Mouse (Mus musculus): Measurements from ENCODE around the gene Lingo1. TPM values are rescaled to one million over a fixed set of nuclear protein-coding genes. Genes with fewer than 3 reads are reported as not detected.

Gene Lingo1
- total RNA-seq (2014; fragmentation: Nextera tagmentation) (not detected in 2 replicates), total RNA-seq (2017) (0.11 and 0.12 TPM in 2 replicates), polyA plus RNA-seq (2012) (not detected in 2 replicates)

GRCm38 (mm10) chr9:56795721-56796655 is at the start of gene Lingo1:
Gene Lingo1 (minus strand): TSS chr9:56796468.
- H3K4me1 ChIP-seq (ENCODE audit: insufficient read depth, low read depth, low read length) = no peaks in the 10 kb centered on the region
- no peaks in the 10 kb centered on the region for H3K36me3 ChIP-seq (replicated peaks)
- no peak for TF ChIP-seq POLR2AphosphoS5 (IDR thresholded peaks at IDR 0.05; ENCODE audit: insufficient replicate concordance, low read depth, low read length)
- no peak for TF ChIP-seq TAL1 (conservative IDR thresholded peaks at IDR 0.05; ENCODE audit: low read depth, low read length)
- TF ChIP-seq GATA1 (IDR thresholded peaks at IDR 0.05; ENCODE audit: borderline replicate concordance, low read length) = no peak
- no peak for TF ChIP-seq GATA2 (IDR thresholded peaks at IDR 0.05; ENCODE audit: borderline replicate concordance, low read depth, low read length)
- TF ChIP-seq CTCF (IDR thresholded peaks at IDR 0.05; ENCODE audit: low read depth, low read length) = no peak
- H3K27me3 ChIP-seq (ENCODE audit: insufficient read depth, low read length) = peaks cover 5% of the 10 kb centered on the region; the same call in 1 of the 2 replicates
- no peak for DNase-seq (ENCODE audit: low spot score)
- no peak for ATAC-seq (ENCODE audit: extremely low read depth, insufficient number of reproducible peaks, low FRiP score, poor library complexity, severe bottlenecking)
- no peaks in the 10 kb centered on the region for H3K9me3 ChIP-seq (replicated peaks)
- no peak within 1 kb of the TSS for H3K4me3 ChIP-seq (ENCODE audit: low read depth, low read length)

- peaks cover 10% of the 10 kb centered on the region for H3K27me3 ChIP-seq (ENCODE audit: insufficient read depth, low read length)
- no peaks in the 10 kb centered on the region for H3K9me3 ChIP-seq (replicated peaks)
- DNase-seq (ENCODE audit: low spot score) = no peak
- ATAC-seq (ENCODE audit: extremely low read depth, insufficient number of reproducible peaks, low FRiP score, poor library complexity, severe bottlenecking) = no peak
- no peaks in the 10 kb centered on the region for H3K36me3 ChIP-seq (replicated peaks)
- no peak overlapping the region for H3K4me3 ChIP-seq (ENCODE audit: low read depth, low read length)
- TF ChIP-seq POLR2AphosphoS5 (IDR thresholded peaks at IDR 0.05; ENCODE audit: insufficient replicate concordance, low read depth, low read length) (no peak), GATA1 (IDR thresholded peaks at IDR 0.05; ENCODE audit: borderline replicate concordance, low read length) (no peak), GATA2 (IDR thresholded peaks at IDR 0.05; ENCODE audit: borderline replicate concordance, low read depth, low read length) (no peak), TAL1 (conservative IDR thresholded peaks at IDR 0.05; ENCODE audit: low read depth, low read length) (no peak), CTCF (IDR thresholded peaks at IDR 0.05; ENCODE audit: low read depth, low read length) (no peak)
- no peaks in the 10 kb centered on the region for H3K4me1 ChIP-seq (ENCODE audit: insufficient read depth, low read depth, low read length)
Observed at GRCm38 (mm10) chr9:56844644-56845043, 48.4 kb upstream of the Lingo1 start.

GRCm38 (mm10) chr9:56843679-56844188 is 47.5 kb upstream of the Lingo1 start:
- H3K4me3 ChIP-seq (ENCODE audit: low read depth, low read length) = no peak overlapping the region
- no peak for ATAC-seq (ENCODE audit: extremely low read depth, insufficient number of reproducible peaks, low FRiP score, poor library complexity, severe bottlenecking)
- peak; percentile 63; the same call in 1 of the 2 replicates for TF ChIP-seq CTCF (IDR thresholded peaks at IDR 0.05; ENCODE audit: low read depth, low read length)
- TF ChIP-seq TAL1 (conservative IDR thresholded peaks at IDR 0.05; ENCODE audit: low read depth, low read length) = no peak

GRCm38 (mm10) chr9:56842303-56842719 is 46.0 kb upstream of the Lingo1 start:
- DNase-seq (ENCODE audit: low spot score) = no peak
- no peaks in the 10 kb centered on the region for H3K36me3 ChIP-seq (replicated peaks)
- H3K4me1 ChIP-seq (ENCODE audit: insufficient read depth, low read depth, low read length) = no peaks in the 10 kb centered on the region
- H3K27me3 ChIP-seq (ENCODE audit: insufficient read depth, low read length) = peaks cover 6% of the 10 kb centered on the region
- no peak overlapping the region for H3K4me3 ChIP-seq (ENCODE audit: low read depth, low read length)
- ATAC-seq (ENCODE audit: extremely low read depth, insufficient number of reproducible peaks, low FRiP score, poor library complexity, severe bottlenecking) = no peak
- TF ChIP-seq POLR2AphosphoS5 (IDR thresholded peaks at IDR 0.05; ENCODE audit: insufficient replicate concordance, low read depth, low read length) = no peak
- no peak for TF ChIP-seq GATA1 (IDR thresholded peaks at IDR 0.05; ENCODE audit: borderline replicate concordance, low read length)
- no peak for TF ChIP-seq CTCF (IDR thresholded peaks at IDR 0.05; ENCODE audit: low read depth, low read length)
- no peak for TF ChIP-seq TAL1 (conservative IDR thresholded peaks at IDR 0.05; ENCODE audit: low read depth, low read length)
- no peak for TF ChIP-seq GATA2 (IDR thresholded peaks at IDR 0.05; ENCODE audit: borderline replicate concordance, low read depth, low read length)
- no peaks in the 10 kb centered on the region for H3K9me3 ChIP-seq (replicated peaks)

More at GRCm38 (mm10) chr9:56843679-56844188, 47.5 kb upstream of the Lingo1 start:
- DNase-seq (ENCODE audit: low spot score) = peak; percentile 27
- Histone ChIP-seq H3K27me3 (ENCODE audit: insufficient read depth, low read length) (peaks cover 9% of the 10 kb centered on the region), H3K4me1 (ENCODE audit: insufficient read depth, low read depth, low read length) (no peaks in the 10 kb centered on the region), H3K9me3 (replicated peaks) (no peaks in the 10 kb centered on the region), H3K36me3 (replicated peaks) (no peaks in the 10 kb centered on the region)

- Histone ChIP-seq H3K4me3 (ENCODE audit: low read depth, low read length) (no peak overlapping the region), H3K36me3 (replicated peaks) (no peaks in the 10 kb centered on the region), H3K4me1 (ENCODE audit: insufficient read depth, low read depth, low read length) (no peaks in the 10 kb centered on the region), H3K9me3 (replicated peaks) (no peaks in the 10 kb centered on the region), H3K27me3 (ENCODE audit: insufficient read depth, low read length) (peaks cover 6% of the 10 kb centered on the region)
- TF ChIP-seq TAL1 (conservative IDR thresholded peaks at IDR 0.05; ENCODE audit: low read depth, low read length) (no peak), GATA1 (IDR thresholded peaks at IDR 0.05; ENCODE audit: borderline replicate concordance, low read length) (no peak)
- no peak for DNase-seq (ENCODE audit: low spot score)
- no peak for ATAC-seq (ENCODE audit: extremely low read depth, insufficient number of reproducible peaks, low FRiP score, poor library complexity, severe bottlenecking)
Observed at GRCm38 (mm10) chr9:56841864-56842263, 45.6 kb upstream of the Lingo1 start.

GRCm38 (mm10) chr9:56840721-56841120 is 44.5 kb upstream of the Lingo1 start:
- H3K27me3 ChIP-seq (ENCODE audit: insufficient read depth, low read length) = peaks cover 5% of the 10 kb centered on the region

More at GRCm38 (mm10) chr9:56840721-56841120, 44.5 kb upstream of the Lingo1 start:
- no peak for DNase-seq (ENCODE audit: low spot score)
- Histone ChIP-seq H3K4me1 (ENCODE audit: insufficient read depth, low read depth, low read length) (no peaks in the 10 kb centered on the region), H3K9me3 (replicated peaks) (no peaks in the 10 kb centered on the region), H3K36me3 (replicated peaks) (no peaks in the 10 kb centered on the region), H3K4me3 (ENCODE audit: low read depth, low read length) (no peak overlapping the region)
- ATAC-seq (ENCODE audit: extremely low read depth, insufficient number of reproducible peaks, low FRiP score, poor library complexity, severe bottlenecking) = no peak
- TF ChIP-seq CTCF (IDR thresholded peaks at IDR 0.05; ENCODE audit: low read depth, low read length) (no peak), GATA1 (IDR thresholded peaks at IDR 0.05; ENCODE audit: borderline replicate concordance, low read length) (no peak), TAL1 (conservative IDR thresholded peaks at IDR 0.05; ENCODE audit: low read depth, low read length) (no peak), POLR2AphosphoS5 (IDR thresholded peaks at IDR 0.05; ENCODE audit: insufficient replicate concordance, low read depth, low read length) (no peak), GATA2 (IDR thresholded peaks at IDR 0.05; ENCODE audit: borderline replicate concordance, low read depth, low read length) (no peak)

All from G1E (cell line).